ENCODE assay signal across 32 mouse cellular contexts in the genomic region with DNA sequence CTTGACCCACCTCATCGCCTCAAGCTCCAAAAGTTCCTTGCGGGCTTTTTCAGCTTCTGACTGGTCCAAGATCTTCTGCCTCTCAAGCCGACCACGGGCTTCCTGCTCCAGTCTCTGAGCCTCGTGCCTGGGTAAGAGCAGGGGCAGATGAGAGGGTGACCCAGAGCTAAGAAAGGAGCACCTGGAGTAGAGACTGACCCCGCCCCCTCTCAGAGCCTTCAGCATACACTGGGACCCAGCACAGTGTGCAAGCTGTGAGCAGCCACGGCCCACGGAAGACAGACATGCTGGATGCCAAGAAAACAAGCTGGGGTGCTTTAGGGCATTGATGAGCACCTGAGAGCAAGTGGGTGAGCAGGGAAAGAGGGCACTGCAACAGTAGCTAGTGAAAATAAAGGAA. TPM values are rescaled to one million over a fixed set of nuclear protein-coding genes. Genes with fewer than 3 reads are reported as not detected.
"Had no signal": no experiment of that assay in that cellular context is flagged by ENCODE, and none has a peak within 500 bp of the region (broad histone marks: within the 10 kb centered on the region; RNA-seq: fewer than 3 reads in every experiment).

No protein-coding gene starts in this region.

- H3K4me3 ChIP-seq: heart, embryonic 13.5 days; heart, embryonic 15.5 days; hindbrain, embryonic 13.5 days; hindbrain, embryonic 15.5 days; kidney, embryonic 15.5 days; limb, embryonic 13.5 days; limb, embryonic 15.5 days; liver, embryonic 12.5 days had no signal

- DNase-seq: gastrocnemius, postnatal 14 days; heart, adult 18-20 months; heart, postnatal 14 days; heart, postnatal 36 days; kidney, adult 11 months; kidney, adult 2 months; kidney, adult 9 months; kidney, postnatal 14 days; kidney, postnatal 36 days; layer of hippocampus, adult 9-11 months; layer of hippocampus, postnatal 36 days; left cerebral cortex, postnatal 4 days had no signal

- H3K36me3 ChIP-seq: heart, embryonic 15.5 days; hindbrain, embryonic 13.5 days; hindbrain, embryonic 15.5 days; kidney, embryonic 15.5 days; limb, embryonic 13.5 days; limb, embryonic 15.5 days; liver, embryonic 12.5 days had no signal

- ATAC-seq: hindbrain, postnatal 0 days; intestine, embryonic 16.5 days; liver, embryonic 12.5 days had no signal

- H3K27ac ChIP-seq: heart, embryonic 13.5 days; heart, embryonic 15.5 days; hindbrain, embryonic 13.5 days; hindbrain, embryonic 15.5 days; hindbrain, postnatal 0 days; kidney, embryonic 15.5 days; kidney, postnatal 0 days; limb, embryonic 13.5 days; limb, embryonic 15.5 days; liver, embryonic 12.5 days had no signal

- H3K9ac ChIP-seq: heart, embryonic 13.5 days; heart, embryonic 15.5 days; hindbrain, embryonic 13.5 days; hindbrain, embryonic 15.5 days; kidney, embryonic 15.5 days; limb, embryonic 13.5 days; limb, embryonic 15.5 days; liver, embryonic 12.5 days had no signal

- H3K27me3 ChIP-seq: heart, embryonic 13.5 days; heart, embryonic 15.5 days; hindbrain, embryonic 13.5 days; hindbrain, embryonic 15.5 days; kidney, embryonic 15.5 days; limb, embryonic 13.5 days; limb, embryonic 15.5 days had no signal

- H3K4me1 ChIP-seq: heart, embryonic 15.5 days; hindbrain, embryonic 13.5 days; hindbrain, embryonic 15.5 days; liver, embryonic 12.5 days had no signal

- H3K9me3 ChIP-seq: heart, embryonic 13.5 days; heart, embryonic 15.5 days; hindbrain, embryonic 13.5 days; hindbrain, embryonic 15.5 days; kidney, embryonic 15.5 days; limb, embryonic 13.5 days; limb, embryonic 15.5 days; liver, embryonic 12.5 days had no signal

- H3K4me2 ChIP-seq: heart, embryonic 11.5 days; heart, embryonic 13.5 days; heart, embryonic 15.5 days; hindbrain, embryonic 13.5 days; hindbrain, embryonic 15.5 days; kidney, embryonic 15.5 days; limb, embryonic 13.5 days; limb, embryonic 15.5 days; liver, embryonic 12.5 days had no signal

RNA-seq across cellular contexts. Expression of gene Cdiptos, which starts 12.9 kb away (rescaled TPM):
- total RNA-seq: layer of hippocampus, adult 18-20 months; left cerebral cortex, postnatal 25 days; left cerebral cortex, postnatal 4 days had no signal

RNA-seq across cellular contexts. Expression of gene Pagr1b, which starts 27.5 kb away (rescaled TPM):
- total RNA-seq: heart, adult 18-20 months; heart, postnatal 14 days; heart, postnatal 36 days; hematopoietic stem cell, adult 5-6 weeks; layer of hippocampus, adult 18-20 months; layer of hippocampus, adult 8-10 months; left cerebral cortex, adult 18-20 months had no signal
- polyA plus RNA-seq: heart, embryonic 11.5 days; heart, embryonic 15.5 days; heart, postnatal 0 days; hindbrain, embryonic 11.5 days; hindbrain, embryonic 15.5 days; kidney, embryonic 15.5 days; limb, embryonic 11.5 days had no signal
